Mouse (Mus musculus) CH12F3 (cell line): ENCODE results near the gene Vwa5b1.

Source experiments
- in situ Hi-C: fragments of 300-500 bp; cut with MboI; formaldehyde crosslinking; loops from 2 replicates; pipeline ENCODE4 v1.14.3; 2020; ENCODE audit warnings: low sequenced_read_pairs

Gene Vwa5b1

GRCm38 (mm10) chr4:138578406-138578805, 57.3 kb downstream of the Vwa5b1 start:
- in situ Hi-C loops, result no loop called here

- in situ Hi-C loops, result no loop called here
Observed at GRCm38 (mm10) chr4:138576661-138577060, 59.0 kb downstream of the Vwa5b1 start.

DNA sequence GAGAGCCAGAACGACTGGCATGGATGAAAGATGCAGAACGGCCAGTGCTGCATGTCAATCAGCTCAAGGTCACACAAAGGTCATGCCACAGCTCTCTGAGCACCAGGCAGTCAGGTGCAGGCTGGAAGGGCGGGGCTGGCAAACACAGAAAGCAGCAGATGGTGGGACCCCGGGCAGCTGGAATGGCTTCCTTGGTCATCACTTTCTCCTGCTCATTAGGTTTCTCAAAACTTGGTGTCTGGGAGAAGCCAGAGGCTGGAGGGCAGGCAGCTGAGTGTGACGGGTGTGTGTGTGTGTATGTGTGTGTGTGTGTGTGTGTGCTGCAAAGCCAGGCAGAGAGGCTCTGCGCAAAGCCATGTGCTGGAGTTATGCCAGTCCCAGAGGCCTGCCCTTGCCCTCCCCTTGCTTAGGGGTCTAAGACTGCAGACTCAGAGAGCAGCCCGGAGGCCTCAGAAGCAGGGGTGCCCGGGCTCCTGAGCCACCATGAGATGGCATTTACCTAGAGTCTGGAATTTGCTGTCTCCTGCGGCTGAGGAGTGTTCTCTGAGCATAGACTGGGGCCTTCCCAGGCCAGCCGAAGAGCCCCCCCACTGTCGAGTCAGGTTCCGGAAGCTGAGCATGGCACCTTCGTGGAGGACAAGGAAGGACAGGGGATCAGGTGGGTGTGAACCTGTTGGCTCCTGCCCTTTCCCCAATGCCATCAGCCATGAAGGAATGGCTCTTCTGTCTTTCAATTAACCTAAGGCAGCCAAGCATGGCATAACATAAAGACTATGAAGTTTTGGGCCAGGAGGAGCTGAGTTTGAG, 60.7 kb downstream of the Vwa5b1 start:
- in situ Hi-C loops, result no loop called here

- in situ Hi-C loops, result no loop called here
Observed at GRCm38 (mm10) chr4:138569928-138570327, 65.8 kb downstream of the Vwa5b1 start.

- in situ Hi-C loops, result no loop called here
Observed at GRCm38 (mm10) chr4:138568275-138568674, 67.4 kb downstream of the Vwa5b1 start.

- in situ Hi-C loops, result no loop called here
Observed at GRCm38 (mm10) chr4:138561986-138562385, 73.7 kb downstream of the Vwa5b1 start.

DNA sequence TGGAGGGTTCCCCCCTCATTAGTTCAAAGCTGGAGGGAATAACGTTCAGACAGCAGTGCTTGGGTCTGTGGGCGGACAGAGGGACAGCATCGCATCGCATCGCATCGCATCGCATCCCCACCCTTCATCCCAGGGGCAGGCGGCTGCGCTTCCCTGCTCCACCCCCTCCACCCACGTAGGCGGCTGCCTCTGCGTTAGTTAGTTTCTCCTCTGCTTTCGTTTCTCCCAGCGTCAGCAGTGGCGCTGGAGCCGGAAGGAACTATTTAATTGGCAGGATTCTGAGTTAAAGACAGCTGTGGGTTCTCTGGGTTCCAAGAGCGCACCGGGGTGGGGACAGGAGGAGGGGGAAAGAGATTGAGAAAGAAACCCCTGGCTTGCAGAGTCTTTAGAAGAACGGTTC, 80.2 kb downstream of the Vwa5b1 start:
- in situ Hi-C loops, result loop anchor here (10.0 kb wide), 2 partner anchors 51 to 111 kb away; no protein-coding TSS in a partner anchor

- in situ Hi-C loops, result loop anchor here (10.0 kb wide), 2 partner anchors 50 to 110 kb away; no protein-coding TSS in a partner anchor
Observed at GRCm38 (mm10) chr4:138554934-138555333, 80.8 kb downstream of the Vwa5b1 start.

DNA sequence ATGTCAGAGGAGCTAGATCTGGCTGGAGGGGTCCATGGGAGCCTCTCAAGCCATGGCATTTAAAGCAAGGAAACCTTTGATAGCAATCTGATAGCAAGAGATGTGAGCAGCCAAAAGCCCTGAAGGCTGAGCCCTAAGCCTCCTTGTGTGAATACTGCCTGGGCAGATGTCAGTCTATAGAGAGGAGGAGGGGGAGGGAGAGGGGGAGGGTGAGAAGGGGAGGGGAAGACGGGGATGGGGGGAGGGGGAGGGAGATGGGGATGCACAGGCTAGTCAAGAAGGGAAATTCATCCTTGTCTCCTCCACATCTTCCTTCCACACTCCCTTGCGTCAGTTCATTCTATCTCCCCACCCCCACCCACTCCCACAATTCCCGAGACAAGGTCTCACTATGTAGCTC, 81.4 kb downstream of the Vwa5b1 start:
- in situ Hi-C loops, result loop anchor here (10.0 kb wide), 2 partner anchors 50 to 110 kb away; no protein-coding TSS in a partner anchor

GRCm38 (mm10) chr4:138553516-138553933, 82.2 kb downstream of the Vwa5b1 start:
- in situ Hi-C loops, result loop anchor here (10.0 kb wide), 2 partner anchors 49 to 109 kb away; no protein-coding TSS in a partner anchor

DNA sequence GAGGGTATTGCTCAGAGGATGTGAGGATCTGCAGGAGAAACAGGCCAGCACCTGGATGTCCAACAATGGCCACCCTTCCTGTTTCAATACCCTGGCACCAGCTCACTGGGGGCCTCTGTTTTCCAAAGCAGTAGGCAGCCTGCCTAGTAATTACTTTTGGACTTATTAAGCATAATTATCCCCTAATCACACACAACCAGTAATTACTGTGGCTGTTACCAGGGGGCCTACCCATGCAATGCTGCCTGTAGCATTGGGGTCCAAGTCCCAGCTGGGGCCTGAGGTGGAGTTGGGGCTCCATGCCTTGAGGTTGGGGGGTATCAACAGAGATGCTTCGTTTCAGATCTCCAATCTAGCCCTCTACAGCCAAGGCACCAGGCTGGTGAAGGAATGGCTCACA, 82.6 kb downstream of the Vwa5b1 start:
- in situ Hi-C loops, result loop anchor here (10.0 kb wide), 2 partner anchors 48 to 108 kb away; no protein-coding TSS in a partner anchor

GRCm38 (mm10) chr4:138551601-138552000, 84.1 kb downstream of the Vwa5b1 start:
- in situ Hi-C loops, result loop anchor here (10.0 kb wide), 2 partner anchors 47 to 107 kb away; no protein-coding TSS in a partner anchor

DNA sequence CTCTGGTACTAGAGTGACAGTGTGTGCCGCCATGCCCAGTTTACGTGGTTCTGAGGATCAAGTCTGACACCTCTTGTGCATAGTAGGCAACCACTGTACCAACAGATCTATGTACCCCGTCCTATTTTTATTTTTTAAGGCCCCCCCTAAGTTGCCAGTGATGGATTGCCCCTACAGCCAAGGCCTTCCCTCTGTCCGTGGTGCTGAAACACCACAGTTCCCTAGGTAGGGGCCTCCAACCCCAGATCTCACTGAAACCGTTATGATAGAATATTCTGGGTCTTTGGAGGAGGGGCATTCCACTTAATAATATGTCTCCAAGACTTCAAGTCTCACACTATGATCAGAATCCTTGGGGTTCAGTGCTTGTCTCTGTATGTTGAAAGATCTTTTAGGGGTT, 85.1 kb downstream of the Vwa5b1 start:
- in situ Hi-C loops, result loop anchor here (10.0 kb wide), 2 partner anchors 46 to 106 kb away; no protein-coding TSS in a partner anchor

DNA sequence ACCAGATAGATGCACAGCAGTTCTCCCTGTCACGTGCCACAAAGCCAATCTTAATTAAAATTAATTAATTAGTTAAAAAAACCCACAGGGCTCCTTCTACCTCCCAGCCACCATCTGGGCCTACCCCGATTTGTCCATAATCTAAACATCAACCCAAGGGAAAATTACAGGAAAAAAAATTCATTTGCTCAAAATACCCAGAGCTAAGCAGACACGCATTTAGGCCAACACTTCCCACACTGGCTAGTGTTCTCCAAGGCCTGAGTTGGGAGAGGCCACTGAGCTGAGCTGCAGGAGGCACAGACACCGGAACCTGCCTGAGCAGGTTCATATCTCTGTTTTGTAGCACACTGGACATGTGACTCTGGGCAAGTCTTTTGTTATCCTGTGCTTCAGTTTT, 86.7 kb downstream of the Vwa5b1 start:
- in situ Hi-C loops, result no loop called here

- in situ Hi-C loops, result no loop called here
Observed at GRCm38 (mm10) chr4:138548124-138548561, 87.5 kb downstream of the Vwa5b1 start.

DNA sequence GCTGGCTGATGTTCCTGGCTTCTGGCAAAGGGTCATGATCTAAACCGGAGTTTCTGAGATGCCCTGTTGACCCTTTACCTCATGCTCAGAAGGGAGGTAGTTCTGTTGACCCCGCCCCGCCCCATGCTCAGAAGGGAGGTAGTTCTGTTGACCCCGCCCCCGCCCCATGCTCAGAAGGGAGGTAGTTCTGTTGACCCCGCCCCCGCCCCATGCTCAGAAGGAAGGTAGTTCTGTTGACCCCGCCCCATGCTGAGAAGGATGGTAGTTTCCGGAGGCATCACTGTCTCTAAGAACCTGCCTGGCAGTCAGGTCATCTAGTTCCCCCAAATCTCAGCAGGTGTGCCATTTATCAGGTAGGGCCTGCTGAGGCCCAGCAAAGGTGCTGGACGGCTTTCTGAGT, 88.1 kb downstream of the Vwa5b1 start:
- in situ Hi-C loops, result no loop called here

GRCm38 (mm10) chr4:138547041-138547440, 88.6 kb downstream of the Vwa5b1 start:
- in situ Hi-C loops, result no loop called here

- in situ Hi-C loops, result no loop called here
Observed at GRCm38 (mm10) chr4:138546241-138546640, 89.4 kb downstream of the Vwa5b1 start.

GRCm38 (mm10) chr4:138543177-138543576, 92.5 kb downstream of the Vwa5b1 start:
- in situ Hi-C loops, result no loop called here

- in situ Hi-C loops, result no loop called here
Observed at GRCm38 (mm10) chr4:138538084-138538449, 97.6 kb downstream of the Vwa5b1 start.

GRCm38 (mm10) chr4:138537210-138538083, 98.2 kb downstream of the Vwa5b1 start:
- in situ Hi-C loops, result no loop called here
